Mouse (Mus musculus): Measurements from ENCODE around the gene Pak2. TPM values are rescaled to one million over a fixed set of nuclear protein-coding genes. Genes with fewer than 3 reads are reported as not detected.
"Not testable (repeated sequence)": the region's sequence is repeated elsewhere in the genome, so short reads cannot be mapped to it uniquely, and the experiment has no call there.

Pak2 gene
- polyA plus RNA-seq, 1 experiment = 31.4 TPM

DNA sequence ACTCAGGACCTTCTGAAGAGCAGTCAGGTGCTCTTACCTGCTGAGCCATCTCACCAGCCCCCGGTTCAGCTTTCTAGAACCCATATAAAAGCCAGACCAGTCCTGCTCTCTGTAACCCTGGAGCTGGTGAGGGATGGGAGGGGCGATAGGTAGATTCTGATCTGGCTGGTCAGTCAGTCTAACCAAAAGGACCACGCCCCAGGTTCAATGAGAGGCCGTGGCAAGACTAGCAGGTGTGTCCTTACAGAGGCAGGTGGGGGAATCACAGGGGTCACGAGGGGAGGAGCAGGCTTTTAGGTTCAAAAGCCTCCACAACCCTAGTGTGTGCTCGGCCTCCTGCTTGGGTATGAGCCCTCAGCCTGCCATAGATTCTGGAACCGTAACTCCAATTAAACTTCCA lies 12.3 kb upstream of the Pak2 start:
- DNase-seq (ENCODE audit: low spot score) = no peak

DNA sequence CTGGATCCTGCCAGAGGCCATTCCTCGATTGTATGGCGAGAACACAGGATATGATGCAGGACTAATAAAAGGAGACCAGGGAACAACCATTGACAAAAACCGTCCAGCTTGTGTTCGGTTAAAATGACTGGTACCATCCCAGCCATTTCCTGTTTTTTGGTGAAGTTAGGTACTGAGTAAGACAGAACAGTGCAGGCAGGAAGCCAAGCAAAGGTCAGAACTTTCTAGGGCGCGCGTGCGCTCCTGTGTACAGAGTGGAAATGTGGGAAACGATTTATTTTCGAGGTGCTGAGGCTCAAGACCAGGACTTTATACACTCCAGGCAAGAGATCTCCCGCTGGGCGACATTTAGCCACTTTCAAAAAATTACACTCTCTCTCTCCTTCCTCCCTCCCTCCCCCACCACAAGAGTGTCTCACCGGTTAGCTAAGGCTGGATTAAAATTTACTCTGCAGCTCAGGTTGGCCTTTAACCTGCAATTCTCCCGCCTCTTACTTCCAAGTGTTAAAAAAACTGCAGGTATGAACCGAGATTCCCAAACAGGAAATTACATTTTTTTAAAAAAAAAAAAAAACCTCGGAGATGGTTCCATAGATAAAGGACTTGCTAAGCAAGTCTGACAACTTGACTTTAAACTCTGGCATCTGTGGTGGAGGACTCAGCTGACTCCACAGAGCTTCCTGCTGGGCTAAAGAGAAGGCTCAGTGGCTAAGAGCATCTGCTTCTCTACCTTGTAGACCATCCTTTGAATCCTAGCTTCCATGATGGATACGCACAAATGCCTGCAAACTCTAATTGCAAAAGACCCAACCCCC lies 8.7 kb upstream of the Pak2 start:
- DNase-seq (ENCODE audit: low spot score) = no peak

DNA sequence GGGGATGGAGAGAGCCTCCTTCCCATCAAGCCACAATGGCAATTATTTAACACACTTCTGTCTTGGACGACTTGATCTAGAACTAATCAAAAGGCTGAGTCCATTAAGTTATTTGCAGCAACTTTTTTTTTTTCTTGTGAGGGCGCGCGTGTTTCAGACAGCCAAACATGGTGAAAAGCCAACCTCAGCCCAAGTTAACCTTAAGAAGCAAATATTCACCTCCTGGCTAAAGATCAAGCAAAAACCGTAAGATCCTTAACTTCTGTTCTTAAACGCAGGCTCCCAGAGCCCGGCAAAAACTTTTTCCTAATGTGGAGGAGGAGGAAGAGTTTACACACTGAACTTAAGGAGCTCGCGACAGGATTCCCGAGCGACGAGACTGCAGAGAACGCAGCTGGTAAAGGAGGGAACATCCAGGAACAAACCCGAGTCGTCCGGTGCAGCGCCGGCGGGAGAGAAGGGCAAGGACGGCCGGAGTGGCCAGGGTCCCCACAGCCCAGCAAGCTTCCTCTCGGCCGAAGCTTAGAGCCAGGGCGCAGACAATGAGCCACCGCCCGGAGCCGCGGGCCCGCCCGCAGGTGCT lies 643 bp downstream of the Pak2 start:
- no peak for DNase-seq (ENCODE audit: low spot score)

- DNase-seq (ENCODE audit: low spot score) = no peak
These were observed 1.3 kb downstream of the Pak2 start for GRCm38 (mm10) chr16:32077648-32078407.

DNA sequence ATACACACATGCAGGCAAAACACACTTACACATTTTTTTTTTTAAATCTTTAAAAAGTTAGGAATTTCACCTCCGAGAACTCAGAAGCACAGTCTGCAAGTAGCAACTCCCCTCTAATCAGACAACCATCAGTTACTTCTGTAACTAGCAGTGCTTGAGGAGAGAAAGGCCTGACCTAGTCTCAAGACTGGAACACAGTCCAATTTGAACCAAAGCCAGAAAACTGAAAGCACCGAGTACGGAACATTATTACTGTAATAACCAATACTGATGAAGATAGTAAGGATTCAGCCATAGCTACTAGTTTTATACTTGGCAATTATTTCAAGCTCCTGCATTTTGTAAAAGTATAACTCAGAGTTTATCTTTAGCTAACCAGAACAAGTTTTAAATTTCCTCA lies 2.7 kb downstream of the Pak2 start:
- no peak for DNase-seq (ENCODE audit: low spot score)

DNA sequence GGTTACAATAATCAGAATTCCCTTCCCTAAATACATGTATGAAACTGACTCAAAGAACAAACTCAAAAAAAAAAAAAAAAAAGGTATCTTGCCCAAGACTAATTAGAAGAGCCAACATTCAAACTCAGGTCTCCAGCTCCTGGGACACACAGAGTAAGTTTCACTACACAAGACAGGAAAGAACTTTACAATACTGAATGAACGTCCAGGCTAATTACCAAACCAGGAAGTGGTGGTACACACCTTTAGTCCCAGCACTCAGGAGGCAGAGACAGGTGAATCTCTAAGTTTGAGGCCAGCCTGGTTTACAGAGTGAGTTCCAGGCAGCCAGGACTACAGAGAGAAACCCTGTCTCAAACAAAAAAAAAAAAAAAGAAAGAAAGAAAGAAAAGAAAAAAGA lies 3.4 kb downstream of the Pak2 start:
- no peak for DNase-seq (ENCODE audit: low spot score)

DNA sequence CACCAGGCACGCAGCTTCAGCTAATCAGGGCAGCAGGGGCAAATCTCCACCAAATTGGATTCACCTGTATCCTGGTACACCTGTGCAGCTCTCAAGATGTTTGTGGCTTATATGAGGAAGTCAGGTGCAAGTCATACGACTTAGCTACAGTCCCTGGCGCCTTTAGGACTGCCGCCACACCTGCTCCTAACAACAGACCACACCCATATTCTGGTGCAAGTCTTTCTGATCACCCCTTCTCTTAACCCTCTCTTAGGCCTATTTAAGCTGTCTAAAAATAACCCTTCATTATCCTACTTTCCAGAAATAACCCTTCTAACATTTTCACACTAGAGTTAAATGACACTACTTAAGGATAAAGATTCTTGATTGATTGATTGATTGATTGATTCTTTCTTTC lies 9.1 kb downstream of the Pak2 start:
- not testable (repeated sequence) for DNase-seq (ENCODE audit: low spot score)

GRCm38 (mm10) chr16:32068389-32069300 lies 10.5 kb downstream of the Pak2 start:
- DNase-seq (ENCODE audit: low spot score) = no peak

DNA sequence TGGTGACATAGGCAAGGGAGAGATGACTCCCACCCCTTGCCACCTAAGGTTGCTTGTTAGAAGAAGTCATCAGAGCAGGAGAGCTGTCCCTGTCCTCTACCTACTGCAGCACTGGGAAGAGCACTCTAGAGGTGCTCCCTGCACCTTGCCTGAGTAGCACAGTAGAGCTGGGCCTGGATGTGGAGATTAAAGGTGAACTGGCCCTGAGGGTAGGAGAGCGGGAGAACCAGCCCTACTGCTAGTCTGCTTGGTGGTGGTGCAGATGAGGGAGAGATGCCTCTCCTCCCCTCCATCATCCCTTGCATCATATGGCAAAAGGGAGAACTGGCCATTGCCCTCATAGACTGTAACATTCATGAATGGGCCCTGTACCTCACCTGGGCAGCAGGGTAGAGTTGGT lies 12.2 kb downstream of the Pak2 start:
- no peak for DNase-seq (ENCODE audit: low spot score)

- DNase-seq (ENCODE audit: low spot score) = no peak
These were observed 15.2 kb downstream of the Pak2 start for GRCm38 (mm10) chr16:32063900-32064299.

GRCm38 (mm10) chr16:32062226-32062625 lies 16.9 kb downstream of the Pak2 start:
- DNase-seq (ENCODE audit: low spot score) = no peak

DNA sequence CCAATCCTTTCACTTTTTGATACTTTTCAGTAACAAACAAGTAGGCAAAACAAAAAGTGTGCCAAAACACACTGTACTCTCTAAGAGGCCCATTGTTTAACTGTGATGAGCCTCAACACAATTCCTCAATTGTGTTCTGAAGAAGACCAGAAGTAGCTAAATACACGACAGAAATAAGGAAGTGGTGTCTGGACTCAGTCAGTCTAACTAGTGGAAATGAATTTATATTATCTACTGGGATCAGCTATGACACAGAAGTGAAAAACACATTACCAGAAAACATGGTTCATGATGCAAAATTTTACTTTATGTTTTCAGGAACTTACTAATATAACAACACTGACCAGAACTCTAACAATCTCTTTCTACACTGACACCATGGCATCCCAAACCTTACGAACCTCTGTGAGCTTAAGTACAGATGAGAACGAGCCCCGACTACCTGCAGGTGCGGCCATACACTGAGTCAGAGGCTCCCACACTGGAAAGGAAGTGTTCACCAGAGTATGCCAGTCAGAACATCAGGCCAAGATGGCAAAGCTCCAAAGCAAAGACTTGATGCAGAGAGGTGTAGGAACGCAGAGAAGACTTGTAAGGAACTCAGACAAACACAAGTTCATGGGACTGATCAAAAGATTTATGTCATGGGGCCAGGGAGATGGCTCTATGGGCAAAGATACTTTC lies 19.2 kb downstream of the Pak2 start:
- no peak for DNase-seq (ENCODE audit: low spot score)

DNA sequence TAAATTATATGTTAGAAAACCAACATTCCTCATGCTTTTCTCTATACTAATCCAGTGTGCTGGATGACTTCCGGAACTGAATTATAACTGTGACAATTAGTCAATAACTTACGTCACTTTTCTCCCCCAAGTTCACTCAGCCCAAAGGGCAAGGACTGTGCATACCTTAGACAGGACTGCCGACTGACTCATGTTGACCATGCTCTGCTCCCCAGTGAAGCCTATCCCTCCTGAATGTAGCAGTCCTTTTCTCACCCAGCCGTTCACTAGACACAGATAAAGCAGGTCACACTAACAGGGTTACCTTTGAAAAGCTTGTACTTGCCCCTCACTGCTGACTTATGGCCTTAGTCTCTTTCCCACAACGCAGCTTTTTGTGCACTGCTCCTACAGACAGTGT lies 20.3 kb downstream of the Pak2 start:
- DNase-seq (ENCODE audit: low spot score) = no peak

DNA sequence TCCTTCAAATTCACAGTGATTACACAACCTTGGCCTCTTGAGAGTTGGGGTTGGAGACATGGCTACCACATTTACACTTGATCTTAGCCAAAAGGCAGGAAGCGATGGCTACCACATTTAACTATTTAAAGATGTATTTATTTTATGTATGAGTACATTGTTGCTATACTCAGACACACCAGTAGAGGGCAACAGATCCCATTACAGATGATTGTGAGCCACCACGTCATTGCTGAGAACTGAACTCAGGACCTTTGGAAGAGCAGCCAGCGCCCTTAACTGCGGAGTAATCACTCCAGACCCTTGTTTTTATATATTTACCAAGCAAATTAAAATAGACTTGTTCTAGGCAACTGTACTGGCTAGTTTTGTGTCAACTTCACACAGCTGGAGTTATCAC lies 36.8 kb downstream of the Pak2 start:
- no peak for DNase-seq (ENCODE audit: low spot score)

DNA sequence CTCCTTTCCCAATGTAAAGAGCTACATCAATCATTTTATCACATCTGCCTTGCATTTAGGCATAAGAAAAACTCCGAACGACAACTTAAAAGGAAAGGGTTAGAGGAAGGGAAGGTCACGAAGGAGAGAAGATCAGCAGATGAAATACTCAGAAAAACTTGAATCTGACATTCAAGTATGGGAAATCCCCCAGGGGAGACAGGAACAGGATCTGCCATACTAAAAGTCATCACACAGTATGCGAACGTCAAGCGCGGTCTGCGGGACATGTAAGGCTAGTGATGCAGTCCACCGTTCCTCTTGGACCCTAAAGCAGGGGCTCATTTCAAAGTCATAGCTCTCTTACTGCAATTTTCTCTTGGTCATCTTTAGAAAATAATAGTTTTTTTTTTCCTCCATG lies 59.5 kb downstream of the Pak2 start:
- no peak for DNase-seq (ENCODE audit: low spot score)

- DNase-seq (ENCODE audit: low spot score) = no peak
These were observed 68.8 kb downstream of the Pak2 start for GRCm38 (mm10) chr16:32010330-32010729.

DNA sequence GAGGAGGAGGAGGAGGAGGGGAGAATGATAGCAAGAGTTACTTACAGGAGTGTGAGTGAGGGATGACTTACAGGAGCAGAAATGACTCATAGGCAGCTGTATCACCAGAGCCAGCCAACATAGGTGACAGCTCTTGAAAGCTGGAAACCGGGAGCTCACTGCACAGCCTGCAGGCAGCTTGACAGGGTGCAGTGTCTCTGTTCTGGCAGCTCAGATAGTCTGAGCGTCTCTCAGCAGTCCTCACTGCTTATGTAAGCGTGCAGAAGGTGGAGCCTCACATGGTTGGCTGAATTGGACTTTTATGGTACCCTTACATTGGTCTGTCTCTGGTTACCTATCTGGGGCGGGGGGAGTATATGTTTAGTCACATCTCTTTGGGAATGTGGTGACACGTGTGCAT lies 69.2 kb downstream of the Pak2 start:
- DNase-seq (ENCODE audit: low spot score) = no peak

DNA sequence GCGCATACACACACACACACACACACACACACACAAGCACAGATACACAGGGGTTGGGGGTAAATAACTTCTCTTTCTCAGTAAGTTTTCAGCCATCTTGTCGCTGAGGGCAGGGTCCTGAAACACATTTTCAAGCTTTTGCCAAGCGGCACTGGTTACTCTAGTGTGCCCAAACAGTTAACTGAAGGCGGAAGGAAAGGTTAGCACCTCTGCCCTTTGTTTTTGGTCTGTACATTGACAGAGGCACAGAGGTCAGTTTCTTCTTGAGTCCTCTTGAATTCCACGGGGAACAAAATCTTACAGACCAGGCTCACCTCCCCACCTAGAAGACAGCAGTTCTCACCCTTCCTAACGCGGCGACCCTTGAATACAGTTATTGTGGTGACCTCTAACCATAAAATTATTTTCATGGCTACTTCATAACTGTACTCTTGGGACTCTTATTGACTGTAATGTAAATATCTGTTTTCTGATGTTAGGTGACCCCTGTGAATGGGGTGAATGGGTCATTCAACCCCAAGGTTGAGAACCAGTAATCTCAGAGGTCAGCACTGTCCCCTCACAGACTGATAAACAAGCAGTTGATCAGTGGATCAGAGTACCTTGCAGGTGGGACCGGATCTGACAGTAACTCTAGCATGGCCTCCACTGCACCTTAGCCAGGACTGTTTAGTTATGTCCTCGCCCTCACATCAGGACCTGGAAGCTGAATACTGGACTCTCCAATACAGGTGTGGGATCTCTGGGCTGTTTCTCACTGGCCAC lies 70.4 kb downstream of the Pak2 start:
- no peak for DNase-seq (ENCODE audit: low spot score)

GRCm38 (mm10) chr16:32004731-32005130 lies 74.4 kb downstream of the Pak2 start:
- DNase-seq (ENCODE audit: low spot score) = no peak

Measured in urinary bladder, adult 2 months (tissue).